Mouse (Mus musculus) olfactory bulb, adult 2 months (tissue): ENCODE results near the gene Traf2.

ENCODE experiments used
- CTCF ChIP-seq: fragments of 200-500 bp; IDR thresholded peaks from 2 replicates; pipeline ENCODE4 v1.5.1; 2012; ENCODE audit warnings: low read depth, mild to moderate bottlenecking, low read length, moderate library complexity; ENCODE audit not compliant: insufficient read depth
- POLR2A ChIP-seq: fragments of 200-500 bp; IDR thresholded peaks from 2 replicates; pipeline ENCODE4 v1.6.1; 2012; ENCODE audit warnings: mild to moderate bottlenecking, low read depth, low read length, moderate library complexity; ENCODE audit not compliant: insufficient read depth

GRCm38 (mm10) chr2:25545996-25546810 is 537 bp downstream of the Traf2 start:
- TF ChIP-seq POLR2A (no peak), CTCF (no peak)
